Comparison of ENCODE assay signal across 8 mouse cellular contexts in genomic region chr10:128895952-128896693, GRCm38 (mm10). TPM values are rescaled to one million over a fixed set of nuclear protein-coding genes. Genes with fewer than 3 reads are reported as not detected.
DNase-seq lines count a peak whose midpoint lies in the region; ATAC-seq and TF ChIP-seq lines count a peak whose summit lies in the region.

No protein-coding gene starts in this region.

- no peak for TF ChIP-seq CTCF in midbrain, postnatal 0 days (IDR thresholded peaks at IDR 0.05)

- WGBS in hindbrain, embryonic 10.5 days, result 2% methylated on average over 17 of the region's 17 CpGs
- WGBS in hindbrain, embryonic 11.5 days, result 5% methylated on average over 17 of the region's 17 CpGs
- WGBS in heart, embryonic 16.5 days, result 7% methylated on average over 17 of the region's 17 CpGs
- 6% methylated on average over 17 of the region's 17 CpGs for WGBS in midbrain, postnatal 0 days

- DNase-seq in hindbrain, embryonic 10.5 days (ENCODE audit: low spot score), result no peak
- DNase-seq in hindbrain, embryonic 11.5 days (ENCODE audit: low spot score), result no peak
- DNase-seq in Muller cell, postnatal 12 days (ENCODE audit: inconsistent ontology term), result peak; percentile 43
- peak; percentile 84 for DNase-seq in kidney, postnatal 14 days
- peak; percentile 88 for DNase-seq in midbrain, postnatal 0 days (ENCODE audit: low spot score)
- no peak for DNase-seq in thymus, postnatal 0 days (ENCODE audit: low spot score)
- no peak for DNase-seq in gastrocnemius, postnatal 14 days

- intact Hi-C loops in gastrocnemius, postnatal 14 days (cut with DNase I; ENCODE audit: low total_unique reads), result no loop called here

- H3K27ac ChIP-seq in hindbrain, embryonic 10.5 days, result no peak overlapping the region
- no peak overlapping the region for H3K27ac ChIP-seq in hindbrain, embryonic 11.5 days (ENCODE audit: low read depth, low read length)
- no peak overlapping the region for H3K27ac ChIP-seq in heart, embryonic 16.5 days (ENCODE audit: low read length)
- peak overlapping the region; percentile 47; the same call in 1 of the 2 replicates for H3K27ac ChIP-seq in midbrain, postnatal 0 days (ENCODE audit: low read depth, low read length)

- no peak overlapping the region for H3K4me2 ChIP-seq in hindbrain, embryonic 11.5 days (replicated peaks; ENCODE audit: low read depth, low read length)
- H3K4me2 ChIP-seq in heart, embryonic 16.5 days (ENCODE audit: low read depth, low read length), result peak overlapping the region; percentile 63
- H3K4me2 ChIP-seq in midbrain, postnatal 0 days (ENCODE audit: low read depth, low read length, poor library complexity, severe bottlenecking), result peak overlapping the region; percentile 34

- no peak overlapping the region for H3K9ac ChIP-seq in hindbrain, embryonic 11.5 days (ENCODE audit: low read depth, low read length)
- H3K9ac ChIP-seq in heart, embryonic 16.5 days (ENCODE audit: low read length), result peak overlapping the region; percentile 66
- H3K9ac ChIP-seq in midbrain, postnatal 0 days (replicated peaks; ENCODE audit: low read length, poor library complexity, severe bottlenecking), result no peak overlapping the region; the same call in 1 of the 2 replicates

- no peak for ATAC-seq in hindbrain, embryonic 11.5 days (ENCODE audit: low FRiP score)
- no peak for ATAC-seq in heart, embryonic 16.5 days (replicated peaks; ENCODE audit: extremely low read depth, insufficient read depth, low FRiP score)
- peak; percentile 71 for ATAC-seq in midbrain, postnatal 0 days (ENCODE audit: low FRiP score)

- no peaks in the 10 kb centered on the region for H3K9me3 ChIP-seq in hindbrain, embryonic 10.5 days
- H3K9me3 ChIP-seq in hindbrain, embryonic 11.5 days (ENCODE audit: control insufficient read depth, low read length), result no peaks in the 10 kb centered on the region
- no peaks in the 10 kb centered on the region for H3K9me3 ChIP-seq in heart, embryonic 16.5 days (replicated peaks; ENCODE audit: control insufficient read depth, low read length)
- H3K9me3 ChIP-seq in midbrain, postnatal 0 days (ENCODE audit: low read length), result no peaks in the 10 kb centered on the region

- H3K27me3 ChIP-seq in hindbrain, embryonic 10.5 days (ENCODE audit: insufficient read depth, poor library complexity, severe bottlenecking), result peaks cover 43% of the 10 kb centered on the region
- peaks cover 12% of the 10 kb centered on the region for H3K27me3 ChIP-seq in hindbrain, embryonic 11.5 days (ENCODE audit: control insufficient read depth, insufficient read depth, low read length)
- H3K27me3 ChIP-seq in heart, embryonic 16.5 days (ENCODE audit: control insufficient read depth, insufficient read depth, low read length), result peaks cover 14% of the 10 kb centered on the region
- H3K27me3 ChIP-seq in midbrain, postnatal 0 days (ENCODE audit: insufficient read depth, low read length), result peaks cover 10% of the 10 kb centered on the region; the same call in 1 of the 2 replicates

- H3K4me3 ChIP-seq in hindbrain, embryonic 10.5 days, result peak overlapping the region; percentile 28
- H3K4me3 ChIP-seq in hindbrain, embryonic 11.5 days (ENCODE audit: low read depth, low read length), result no peak overlapping the region
- H3K4me3 ChIP-seq in heart, embryonic 16.5 days (ENCODE audit: low read length), result peak overlapping the region; percentile 33
- H3K4me3 ChIP-seq in midbrain, postnatal 0 days (ENCODE audit: low read depth, low read length), result peak overlapping the region; percentile 14; the same call in 1 of the 2 replicates

- H3K36me3 ChIP-seq in hindbrain, embryonic 10.5 days, result no peaks in the 10 kb centered on the region
- no peaks in the 10 kb centered on the region for H3K36me3 ChIP-seq in hindbrain, embryonic 11.5 days (ENCODE audit: control insufficient read depth, insufficient read depth, low read length)
- no peaks in the 10 kb centered on the region for H3K36me3 ChIP-seq in heart, embryonic 16.5 days (ENCODE audit: control insufficient read depth, insufficient read depth)
- H3K36me3 ChIP-seq in midbrain, postnatal 0 days (ENCODE audit: insufficient read depth, low read length), result no peaks in the 10 kb centered on the region

- peaks cover 28% of the 10 kb centered on the region for H3K4me1 ChIP-seq in hindbrain, embryonic 10.5 days (replicated peaks)
- no peaks in the 10 kb centered on the region for H3K4me1 ChIP-seq in hindbrain, embryonic 11.5 days (replicated peaks; ENCODE audit: control insufficient read depth, insufficient read depth, low read length)
- H3K4me1 ChIP-seq in heart, embryonic 16.5 days (ENCODE audit: control insufficient read depth, insufficient read depth, low read length), result peaks cover 15% of the 10 kb centered on the region
- peaks cover 5% of the 10 kb centered on the region; the same call in 1 of the 2 replicates for H3K4me1 ChIP-seq in midbrain, postnatal 0 days (ENCODE audit: insufficient read depth, low read length)

RNA-seq across cellular contexts. Expression of gene Gdf11, which starts 4.6 kb away (rescaled TPM):
- polyA plus RNA-seq in hindbrain, embryonic 10.5 days (2016; fragmentation: Nextera tagmentation; extraction: Ambion mirVana), result 8.9 and 11.1 TPM in 2 replicates
- polyA plus RNA-seq in hindbrain, embryonic 11.5 days (2014; fragmentation: Nextera tagmentation; extraction: Ambion mirVana), result 10.5 and 11.5 TPM in 2 replicates
- 1.7 and 2.0 TPM in 2 replicates for polyA plus RNA-seq in heart, embryonic 16.5 days (2015; fragmentation: Nextera tagmentation; extraction: Ambion mirVana)
- 16.9 and 22.4 TPM in 2 replicates for total RNA-seq in midbrain, postnatal 0 days (2014; rRNA removed)
- polyA plus RNA-seq in midbrain, postnatal 0 days (2015; fragmentation: Nextera tagmentation; extraction: Ambion mirVana), result 6.5 and 7.5 TPM in 2 replicates
- polyA plus RNA-seq in thymus, postnatal 0 days (2015; fragmentation: Nextera tagmentation; extraction: Ambion mirVana), result 2.3 and 3.0 TPM in 2 replicates
- 1 to 10 TPM; 6.7 to 7.1 TPM for total RNA-seq in gastrocnemius, postnatal 14 days (2021)

RNA-seq across cellular contexts. Expression of gene Cd63, which starts 4.7 kb away (rescaled TPM):
- polyA plus RNA-seq in hindbrain, embryonic 10.5 days (2016; fragmentation: Nextera tagmentation; extraction: Ambion mirVana), result 240 and 253 TPM in 2 replicates
- polyA plus RNA-seq in hindbrain, embryonic 11.5 days (2014; fragmentation: Nextera tagmentation; extraction: Ambion mirVana), result 215 and 216 TPM in 2 replicates
- 402 and 430 TPM in 2 replicates for polyA plus RNA-seq in heart, embryonic 16.5 days (2015; fragmentation: Nextera tagmentation; extraction: Ambion mirVana)
- 16.6 and 28.6 TPM in 2 replicates for total RNA-seq in midbrain, postnatal 0 days (2014; rRNA removed)
- 231 and 238 TPM in 2 replicates for polyA plus RNA-seq in midbrain, postnatal 0 days (2015; fragmentation: Nextera tagmentation; extraction: Ambion mirVana)
- polyA plus RNA-seq in thymus, postnatal 0 days (2015; fragmentation: Nextera tagmentation; extraction: Ambion mirVana), result 172 and 183 TPM in 2 replicates
- total RNA-seq in gastrocnemius, postnatal 14 days (2021), result 100 to 1,000 TPM; 121 to 151 TPM

RNA-seq across cellular contexts. Expression of gene Rdh5, which starts 26.6 kb away (rescaled TPM):
- polyA plus RNA-seq in hindbrain, embryonic 10.5 days (2016; fragmentation: Nextera tagmentation; extraction: Ambion mirVana), result 15.8 and 18.7 TPM in 2 replicates
- 11.6 and 12.1 TPM in 2 replicates for polyA plus RNA-seq in hindbrain, embryonic 11.5 days (2014; fragmentation: Nextera tagmentation; extraction: Ambion mirVana)
- polyA plus RNA-seq in heart, embryonic 16.5 days (2015; fragmentation: Nextera tagmentation; extraction: Ambion mirVana), result 13.0 and 14.6 TPM in 2 replicates
- total RNA-seq in midbrain, postnatal 0 days (2014; rRNA removed), result 8.8 and 10.5 TPM in 2 replicates
- polyA plus RNA-seq in midbrain, postnatal 0 days (2015; fragmentation: Nextera tagmentation; extraction: Ambion mirVana), result 8.8 and 10.8 TPM in 2 replicates
- 6.3 and 7.1 TPM in 2 replicates for polyA plus RNA-seq in thymus, postnatal 0 days (2015; fragmentation: Nextera tagmentation; extraction: Ambion mirVana)
- 1 to 10 TPM; 5.6 to 7.7 TPM for total RNA-seq in gastrocnemius, postnatal 14 days (2021)

RNA-seq across cellular contexts. Expression of gene Bloc1s1, which starts 27.7 kb away (rescaled TPM):
- polyA plus RNA-seq in hindbrain, embryonic 10.5 days (2016; fragmentation: Nextera tagmentation; extraction: Ambion mirVana), result 229 and 285 TPM in 2 replicates
- polyA plus RNA-seq in hindbrain, embryonic 11.5 days (2014; fragmentation: Nextera tagmentation; extraction: Ambion mirVana), result 260 and 269 TPM in 2 replicates
- 224 and 225 TPM in 2 replicates for polyA plus RNA-seq in heart, embryonic 16.5 days (2015; fragmentation: Nextera tagmentation; extraction: Ambion mirVana)
- 87.8 and 100 TPM in 2 replicates for total RNA-seq in midbrain, postnatal 0 days (2014; rRNA removed)
- 240 and 265 TPM in 2 replicates for polyA plus RNA-seq in midbrain, postnatal 0 days (2015; fragmentation: Nextera tagmentation; extraction: Ambion mirVana)
- 251 and 253 TPM in 2 replicates for polyA plus RNA-seq in thymus, postnatal 0 days (2015; fragmentation: Nextera tagmentation; extraction: Ambion mirVana)
- total RNA-seq in gastrocnemius, postnatal 14 days (2021), result 100 to 1,000 TPM; 174 to 181 TPM

RNA-seq across cellular contexts. Expression of gene Itga7, which starts 37.5 kb away (rescaled TPM):
- 3.7 and 4.0 TPM in 2 replicates for polyA plus RNA-seq in hindbrain, embryonic 10.5 days (2016; fragmentation: Nextera tagmentation; extraction: Ambion mirVana)
- 1.7 and 3.0 TPM in 2 replicates for polyA plus RNA-seq in hindbrain, embryonic 11.5 days (2014; fragmentation: Nextera tagmentation; extraction: Ambion mirVana)
- 10.3 and 11.9 TPM in 2 replicates for polyA plus RNA-seq in heart, embryonic 16.5 days (2015; fragmentation: Nextera tagmentation; extraction: Ambion mirVana)
- total RNA-seq in midbrain, postnatal 0 days (2014; rRNA removed), result 18.9 and 23.3 TPM in 2 replicates
- polyA plus RNA-seq in midbrain, postnatal 0 days (2015; fragmentation: Nextera tagmentation; extraction: Ambion mirVana), result 13.6 and 14.0 TPM in 2 replicates
- polyA plus RNA-seq in thymus, postnatal 0 days (2015; fragmentation: Nextera tagmentation; extraction: Ambion mirVana), result 2.4 and 2.5 TPM in 2 replicates
- total RNA-seq in gastrocnemius, postnatal 14 days (2021), result 10 to 100 TPM; 88.7 to 94.7 TPM

Comparison
In these comparisons a context has a peak if more than half of its experiments do, and no peak if none do; other contexts are left out.
1. DNase-seq: peak in Muller cell, postnatal 12 days (single experiment), kidney, postnatal 14 days (single experiment) and midbrain, postnatal 0 days (single experiment); none in hindbrain, embryonic 10.5 days (single experiment), hindbrain, embryonic 11.5 days (single experiment), thymus, postnatal 0 days (single experiment) and gastrocnemius, postnatal 14 days (single experiment).